Mouse (Mus musculus): ENCODE measurements around the gene Mff. TPM values are rescaled to one million over a fixed set of nuclear protein-coding genes. Genes with fewer than 3 reads are reported as not detected.

The Mff gene
- polyA plus RNA-seq, 1 experiment from 2014 or later: 136 TPM

- peak overlapping the region; percentile 62 for H3K4me2 ChIP-seq (replicated peaks; ENCODE audit: low read depth)
- peak; percentile 68 for ATAC-seq
- no peak overlapping the region for H3K9ac ChIP-seq (ENCODE audit: low read depth, low read length)
- no peak for TF ChIP-seq CTCF (IDR thresholded peaks at IDR 0.05; ENCODE audit: low read depth)
- peaks cover 5% of the 10 kb centered on the region; the same call in 1 of the 2 replicates for H3K36me3 ChIP-seq (ENCODE audit: control insufficient read depth, insufficient read depth)
- H3K27ac ChIP-seq (ENCODE audit: low read depth, low read length): peak overlapping the region; percentile 91
- no peaks in the 10 kb centered on the region; the same call in 1 of the 2 replicates for H3K4me1 ChIP-seq (replicated peaks; ENCODE audit: control insufficient read depth, insufficient read depth, low read length)
- 23% methylated on average over 1 of the region's 1 CpGs for WGBS
- H3K27me3 ChIP-seq (replicated peaks; ENCODE audit: control insufficient read depth, insufficient read depth, low read length): no peaks in the 10 kb centered on the region
- no peaks in the 10 kb centered on the region for H3K9me3 ChIP-seq (ENCODE audit: control insufficient read depth)
- H3K4me3 ChIP-seq (ENCODE audit: low read depth, low read length): peak overlapping the region; percentile 43; the same call in 1 of the 2 replicates
Measured at GRCm38 (mm10) chr1:82766227-82766626, 41.5 kb downstream of the Mff start.

- Histone ChIP-seq H3K4me3 (ENCODE audit: low read depth, low read length) (peak overlapping the region; percentile 43), H3K4me1 (replicated peaks; ENCODE audit: control insufficient read depth, insufficient read depth, low read length) (no peaks in the 10 kb centered on the region; the same call in 1 of the 2 replicates), H3K36me3 (ENCODE audit: control insufficient read depth, insufficient read depth) (peaks cover 1% of the 10 kb centered on the region; the same call in 1 of the 2 replicates), H3K9me3 (ENCODE audit: control insufficient read depth) (no peaks in the 10 kb centered on the region), H3K4me2 (replicated peaks; ENCODE audit: low read depth) (peak overlapping the region; percentile 62), H3K27ac (ENCODE audit: low read depth, low read length) (peak overlapping the region; percentile 91), H3K9ac (ENCODE audit: low read depth, low read length) (0 out of 2 replicates have a peak overlapping the region, but pooled peaks have one; percentile 58), H3K27me3 (replicated peaks; ENCODE audit: control insufficient read depth, insufficient read depth, low read length) (no peaks in the 10 kb centered on the region)
- WGBS: 21% methylated on average over 4 of the region's 4 CpGs
- no peak for TF ChIP-seq CTCF (IDR thresholded peaks at IDR 0.05; ENCODE audit: low read depth)
- ATAC-seq: peak; percentile 73
Measured at GRCm38 (mm10) chr1:82766641-82767040, 42.0 kb downstream of the Mff start.

DNA sequence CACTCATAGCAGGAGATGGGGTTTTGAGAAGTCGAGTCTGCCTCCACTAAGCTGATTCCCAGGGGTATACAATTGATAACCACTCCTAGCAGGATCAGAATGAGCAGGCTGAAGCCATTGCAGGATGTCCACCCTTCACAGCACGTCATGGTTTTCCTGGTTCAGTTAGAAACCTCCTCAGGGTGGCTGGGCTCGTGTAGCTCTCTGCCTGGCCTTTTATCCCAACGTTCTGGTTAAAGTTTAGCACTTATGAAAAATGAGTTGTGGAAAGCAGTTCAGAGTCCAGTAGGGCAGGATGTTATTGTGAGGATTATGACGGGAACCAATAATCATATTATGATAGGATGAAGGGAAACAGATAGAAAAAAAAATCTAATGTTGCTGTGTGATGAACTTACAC, 43.6 kb downstream of the Mff start, which contains the start of gene Tm4sf20:
Tm4sf20 (minus strand) TSS at position 193 of the 400 bp plus-strand sequence.
- Histone ChIP-seq H3K4me3 (ENCODE audit: low read depth, low read length) (peak within 1 kb of the TSS; percentile 43), H3K9me3 (ENCODE audit: control insufficient read depth) (no peaks in the 10 kb centered on the region), H3K36me3 (ENCODE audit: control insufficient read depth, insufficient read depth) (no peaks in the 10 kb centered on the region; the same call in 1 of the 2 replicates), H3K9ac (ENCODE audit: low read depth, low read length) (peak within 1 kb of the TSS; percentile 58), H3K4me2 (replicated peaks; ENCODE audit: low read depth) (peak within 1 kb of the TSS; percentile 62), H3K27me3 (replicated peaks; ENCODE audit: control insufficient read depth, insufficient read depth, low read length) (no peaks in the 10 kb centered on the region), H3K4me1 (replicated peaks; ENCODE audit: control insufficient read depth, insufficient read depth, low read length) (no peaks in the 10 kb centered on the region), H3K27ac (ENCODE audit: low read depth, low read length) (peak within 1 kb of the TSS; percentile 91)
- ATAC-seq: peak; percentile 65
- no peak for TF ChIP-seq CTCF (IDR thresholded peaks at IDR 0.05; ENCODE audit: low read depth)
- 25% methylated on average over 5 of the region's 5 CpGs for WGBS

- H3K4me1 ChIP-seq (replicated peaks; ENCODE audit: control insufficient read depth, insufficient read depth, low read length): no peaks in the 10 kb centered on the region
- H3K27ac ChIP-seq (ENCODE audit: low read depth, low read length): no peak within 1 kb of the TSS
- H3K9me3 ChIP-seq (ENCODE audit: control insufficient read depth): no peaks in the 10 kb centered on the region
- H3K27me3 ChIP-seq (replicated peaks; ENCODE audit: control insufficient read depth, insufficient read depth, low read length): no peaks in the 10 kb centered on the region
- no peak within 1 kb of the TSS for H3K9ac ChIP-seq (ENCODE audit: low read depth, low read length)
- H3K4me3 ChIP-seq (ENCODE audit: low read depth, low read length): no peak within 1 kb of the TSS
- TF ChIP-seq CTCF (IDR thresholded peaks at IDR 0.05; ENCODE audit: low read depth): no peak
- H3K4me2 ChIP-seq (replicated peaks; ENCODE audit: low read depth): no peak within 1 kb of the TSS
- no peaks in the 10 kb centered on the region for H3K36me3 ChIP-seq (ENCODE audit: control insufficient read depth, insufficient read depth)
- WGBS: 76% methylated on average over 15 of the region's 15 CpGs
- ATAC-seq: no peak
Measured at GRCm38 (mm10) chr1:82771022-82771586, 46.4 kb downstream of the Mff start, which contains the start of gene Gm47791. TSS of gene Gm47791 (minus strand) at chr1:82771243.

DNA sequence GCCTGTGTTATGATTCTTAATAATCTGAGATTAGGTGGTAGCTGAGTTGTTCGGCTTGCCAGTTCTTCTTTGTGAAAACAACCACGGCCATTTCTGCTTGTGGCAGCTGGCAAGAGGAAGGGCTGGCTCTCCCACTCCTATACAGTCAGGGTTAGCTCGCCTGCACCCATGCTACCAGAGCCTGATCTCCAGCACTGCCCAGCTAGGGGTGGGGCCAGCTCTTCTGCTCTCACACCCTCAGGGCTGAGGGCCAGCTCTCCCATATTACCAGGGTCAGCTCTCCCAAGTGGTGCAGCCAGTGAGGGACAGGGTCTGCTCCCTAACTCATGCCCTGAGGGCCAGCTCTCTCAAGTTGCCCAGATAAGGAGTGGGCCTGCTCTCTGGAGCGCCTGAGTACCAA, 47.7 kb downstream of the Mff start:
- no peaks in the 10 kb centered on the region for H3K9me3 ChIP-seq (ENCODE audit: control insufficient read depth)
- no peaks in the 10 kb centered on the region for H3K36me3 ChIP-seq (ENCODE audit: control insufficient read depth, insufficient read depth)
- H3K4me1 ChIP-seq (replicated peaks; ENCODE audit: control insufficient read depth, insufficient read depth, low read length): no peaks in the 10 kb centered on the region
- H3K4me3 ChIP-seq (ENCODE audit: low read depth, low read length): no peak overlapping the region
- WGBS: 80% methylated on average over 4 of the region's 4 CpGs
- H3K9ac ChIP-seq (ENCODE audit: low read depth, low read length): no peak overlapping the region
- no peak for TF ChIP-seq CTCF (IDR thresholded peaks at IDR 0.05; ENCODE audit: low read depth)
- ATAC-seq: no peak
- H3K27ac ChIP-seq (ENCODE audit: low read depth, low read length): no peak overlapping the region
- no peaks in the 10 kb centered on the region for H3K27me3 ChIP-seq (replicated peaks; ENCODE audit: control insufficient read depth, insufficient read depth, low read length)
- no peak overlapping the region for H3K4me2 ChIP-seq (replicated peaks; ENCODE audit: low read depth)

GRCm38 (mm10) chr1:82773208-82773607, 48.5 kb downstream of the Mff start:
- H3K27ac ChIP-seq (ENCODE audit: low read depth, low read length): no peak overlapping the region
- H3K27me3 ChIP-seq (replicated peaks; ENCODE audit: control insufficient read depth, insufficient read depth, low read length): no peaks in the 10 kb centered on the region
- H3K9ac ChIP-seq (ENCODE audit: low read depth, low read length): no peak overlapping the region
- H3K36me3 ChIP-seq (ENCODE audit: control insufficient read depth, insufficient read depth): no peaks in the 10 kb centered on the region
- TF ChIP-seq CTCF (IDR thresholded peaks at IDR 0.05; ENCODE audit: low read depth): peak; percentile 22; the same call in 1 of the 2 replicates
- no peaks in the 10 kb centered on the region for H3K9me3 ChIP-seq (ENCODE audit: control insufficient read depth)
- H3K4me3 ChIP-seq (ENCODE audit: low read depth, low read length): no peak overlapping the region
- no peak for ATAC-seq
- no peaks in the 10 kb centered on the region for H3K4me1 ChIP-seq (replicated peaks; ENCODE audit: control insufficient read depth, insufficient read depth, low read length)
- no peak overlapping the region for H3K4me2 ChIP-seq (replicated peaks; ENCODE audit: low read depth)
- 72% methylated on average over 5 of the region's 5 CpGs for WGBS
